Mouse (Mus musculus): ENCODE measurements around the gene Tbc1d12. TPM values are rescaled to one million over a fixed set of nuclear protein-coding genes. Genes with fewer than 3 reads are reported as not detected.

The Tbc1d12 gene
- polyA plus RNA-seq, 1 experiment from 2014 or later, result 3.8 TPM

DNA sequence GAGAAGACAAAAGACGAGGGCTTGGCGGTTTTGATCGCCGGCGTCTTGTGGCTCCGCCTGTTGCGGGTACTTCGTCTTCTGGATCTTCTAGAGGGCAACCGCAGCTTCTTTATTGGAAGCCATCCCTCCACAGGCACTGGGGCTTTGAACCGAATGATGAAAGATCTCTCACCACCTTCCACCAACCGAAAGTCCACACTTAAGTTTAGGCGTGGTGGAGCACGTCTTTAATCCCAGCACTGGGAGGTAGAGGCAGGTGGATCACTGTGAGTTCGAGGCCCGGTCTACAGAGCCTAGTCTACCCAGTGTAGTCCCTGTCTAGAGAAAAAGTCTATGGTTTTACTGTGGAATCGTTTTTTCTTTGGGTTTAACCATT is 17.0 kb upstream of the Tbc1d12 start:
- H3K27ac ChIP-seq (ENCODE audit: low read depth, low read length), result 0 out of 2 replicates have a peak overlapping the region, but pooled peaks have one; percentile 17

DNA sequence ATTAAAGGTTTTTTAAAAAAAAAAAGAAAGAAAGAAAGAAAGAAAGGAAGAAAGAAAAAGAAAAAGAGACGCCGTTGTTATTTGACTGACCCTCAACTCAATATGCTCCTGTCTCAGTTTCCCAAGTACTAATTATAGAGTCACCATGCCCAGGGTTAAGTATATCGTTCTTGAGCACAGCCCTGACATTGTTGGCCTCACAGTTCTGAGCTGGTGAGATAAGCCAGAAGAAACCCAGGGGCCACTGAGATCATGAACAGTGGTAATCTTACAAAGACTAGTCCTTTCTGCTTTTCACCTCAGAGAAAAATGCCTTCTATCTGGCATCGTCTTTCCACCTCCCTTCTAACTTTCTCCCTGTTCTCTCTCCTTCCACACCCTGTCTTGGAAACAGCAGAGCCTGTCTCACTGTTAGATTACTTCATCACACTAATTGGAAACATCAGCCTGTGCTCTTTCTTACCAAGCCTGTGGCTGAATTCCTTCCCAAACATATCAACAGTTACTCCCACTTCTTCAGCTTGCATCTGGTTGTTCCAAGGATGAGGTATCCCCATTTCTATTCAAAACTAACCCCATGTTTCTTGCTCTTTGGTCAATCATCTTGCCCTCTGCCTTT is 16.1 kb upstream of the Tbc1d12 start:
- H3K9ac ChIP-seq (ENCODE audit: low read length), result no peak overlapping the region
- H3K4me3 ChIP-seq (ENCODE audit: low read depth, low read length), result no peak overlapping the region
- no peaks in the 10 kb centered on the region for H3K27me3 ChIP-seq (ENCODE audit: control insufficient read depth, insufficient read depth, low read length)
- 91% methylated on average over 4 of the region's 4 CpGs for WGBS
- H3K4me1 ChIP-seq (ENCODE audit: control insufficient read depth, insufficient read depth, low read length), result peaks cover 4% of the 10 kb centered on the region; the same call in 1 of the 2 replicates
- H3K27ac ChIP-seq (ENCODE audit: low read depth, low read length), result no peak overlapping the region
- DNase-seq (ENCODE audit: low spot score) (no peak), ATAC-seq (ENCODE audit: insufficient read depth, low FRiP score, low TSS enrichment) (no peak)
- H3K36me3 ChIP-seq (ENCODE audit: control insufficient read depth, insufficient read depth, low read length), result no peaks in the 10 kb centered on the region
- H3K9me3 ChIP-seq (ENCODE audit: control insufficient read depth, low read length), result no peaks in the 10 kb centered on the region
- no peak overlapping the region for H3K4me2 ChIP-seq (ENCODE audit: low read depth)

More for the DNA sequence above, 17.0 kb upstream of the Tbc1d12 start:
- H3K9ac ChIP-seq (ENCODE audit: low read length), result peak overlapping the region; percentile 70
- H3K9me3 ChIP-seq (ENCODE audit: control insufficient read depth, low read length), result no peaks in the 10 kb centered on the region
- H3K27me3 ChIP-seq (ENCODE audit: control insufficient read depth, insufficient read depth, low read length), result no peaks in the 10 kb centered on the region
- peaks cover 4% of the 10 kb centered on the region; the same call in 1 of the 2 replicates for H3K4me1 ChIP-seq (ENCODE audit: control insufficient read depth, insufficient read depth, low read length)
- peak overlapping the region; percentile 85 for H3K4me3 ChIP-seq (ENCODE audit: low read depth, low read length)
- no peaks in the 10 kb centered on the region; the same call in 1 of the 2 replicates for H3K36me3 ChIP-seq (ENCODE audit: control insufficient read depth, insufficient read depth, low read length)
- WGBS, result 14% methylated on average over 16 of the region's 16 CpGs
- DNase-seq (ENCODE audit: low spot score) (no peak), ATAC-seq (ENCODE audit: insufficient read depth, low FRiP score, low TSS enrichment) (peak; percentile 69)
- peak overlapping the region; percentile 73 for H3K4me2 ChIP-seq (ENCODE audit: low read depth)

DNA sequence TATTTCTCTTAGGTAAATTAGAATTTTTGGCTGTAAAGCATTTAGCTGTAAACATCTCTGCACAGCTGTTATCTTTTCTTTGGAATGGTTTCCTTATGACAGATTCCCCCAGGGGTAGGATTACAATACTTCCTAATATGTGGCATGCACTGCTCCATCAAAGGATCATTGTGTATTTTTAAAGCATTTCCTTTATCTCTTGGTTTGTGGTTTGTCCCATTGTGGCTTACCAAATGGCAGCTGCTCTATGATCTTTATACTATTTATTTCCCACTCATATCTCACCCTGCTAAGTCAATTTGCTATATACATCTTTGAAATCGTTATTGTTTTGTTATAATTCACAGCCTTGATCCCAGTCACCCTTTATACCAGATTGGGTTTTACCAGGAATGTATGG is 3.2 kb upstream of the Tbc1d12 start:
- 60% methylated on average over 1 of the region's 1 CpGs for WGBS
- H3K9ac ChIP-seq (ENCODE audit: low read length), result no peak overlapping the region
- DNase-seq (ENCODE audit: low spot score) (no peak), ATAC-seq (ENCODE audit: insufficient read depth, low FRiP score, low TSS enrichment) (no peak)
- no peak overlapping the region for H3K4me3 ChIP-seq (ENCODE audit: low read depth, low read length)
- H3K4me2 ChIP-seq (ENCODE audit: low read depth), result no peak overlapping the region
- H3K4me1 ChIP-seq (ENCODE audit: control insufficient read depth, insufficient read depth, low read length), result no peaks in the 10 kb centered on the region
- no peak overlapping the region for H3K27ac ChIP-seq (ENCODE audit: low read depth, low read length)
- no peaks in the 10 kb centered on the region for H3K36me3 ChIP-seq (ENCODE audit: control insufficient read depth, insufficient read depth, low read length)
- no peaks in the 10 kb centered on the region for H3K27me3 ChIP-seq (ENCODE audit: control insufficient read depth, insufficient read depth, low read length)
- H3K9me3 ChIP-seq (ENCODE audit: control insufficient read depth, low read length), result no peaks in the 10 kb centered on the region

- no peaks in the 10 kb centered on the region for H3K36me3 ChIP-seq (ENCODE audit: control insufficient read depth, insufficient read depth, low read length)
- H3K9ac ChIP-seq (ENCODE audit: low read length), result peak overlapping the region; percentile 91
- ATAC-seq (ENCODE audit: insufficient read depth, low FRiP score, low TSS enrichment) (peak; percentile 2; the same call in 1 of the 2 replicates), DNase-seq (ENCODE audit: low spot score) (no peak)
- no peak overlapping the region; the same call in 1 of the 2 replicates for H3K27ac ChIP-seq (ENCODE audit: low read depth, low read length)
- H3K4me3 ChIP-seq (ENCODE audit: low read depth, low read length), result peak overlapping the region; percentile 84
- H3K9me3 ChIP-seq (ENCODE audit: control insufficient read depth, low read length), result no peaks in the 10 kb centered on the region
- no peaks in the 10 kb centered on the region for H3K27me3 ChIP-seq (ENCODE audit: control insufficient read depth, insufficient read depth, low read length)
- H3K4me2 ChIP-seq (ENCODE audit: low read depth), result peak overlapping the region; percentile 60
- 27% methylated on average over 10 of the region's 10 CpGs for WGBS
- no peaks in the 10 kb centered on the region for H3K4me1 ChIP-seq (ENCODE audit: control insufficient read depth, insufficient read depth, low read length)
Measured at GRCm38 (mm10) chr19:38836084-38836437, 318 bp upstream of the Tbc1d12 start.

GRCm38 (mm10) chr19:38837171-38837641 is 827 bp downstream of the Tbc1d12 start:
- Histone ChIP-seq H3K4me1 (ENCODE audit: control insufficient read depth, insufficient read depth, low read length) (no peaks in the 10 kb centered on the region), H3K9ac (ENCODE audit: low read length) (peak overlapping the region; percentile 91), H3K4me2 (ENCODE audit: low read depth) (peak overlapping the region; percentile 60), H3K36me3 (ENCODE audit: control insufficient read depth, insufficient read depth, low read length) (no peaks in the 10 kb centered on the region), H3K27me3 (ENCODE audit: control insufficient read depth, insufficient read depth, low read length) (no peaks in the 10 kb centered on the region), H3K4me3 (ENCODE audit: low read depth, low read length) (peak overlapping the region; percentile 84), H3K27ac (ENCODE audit: low read depth, low read length) (peak overlapping the region; percentile 84), H3K9me3 (ENCODE audit: control insufficient read depth, low read length) (no peaks in the 10 kb centered on the region)
- peak; percentile 52 for ATAC-seq (ENCODE audit: insufficient read depth, low FRiP score, low TSS enrichment)
- under 1% methylated on average over 53 of the region's 54 CpGs for WGBS
- DNase-seq (ENCODE audit: low spot score), result peak; percentile 59

DNA sequence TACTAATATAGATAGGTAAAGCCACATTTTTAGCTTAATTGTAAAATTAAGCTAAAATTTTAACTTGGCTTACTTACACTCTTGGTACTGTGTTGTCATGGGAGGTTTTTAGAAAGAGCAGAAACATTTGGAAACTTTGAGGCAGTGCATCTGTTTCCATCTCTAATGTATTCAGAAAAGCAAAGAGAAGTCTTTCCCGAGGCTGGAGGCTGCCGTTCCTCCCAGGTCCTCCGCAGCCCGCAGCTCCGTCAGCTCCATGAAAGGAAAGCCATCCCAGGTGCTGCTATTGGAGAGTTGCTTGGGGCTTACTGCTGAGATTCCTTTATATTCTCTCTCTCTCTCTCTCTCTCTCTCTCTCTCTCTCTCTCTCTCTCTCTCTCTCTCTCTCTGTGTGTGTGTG is 8.4 kb downstream of the Tbc1d12 start:
- no peak overlapping the region for H3K9ac ChIP-seq (ENCODE audit: low read length)
- DNase-seq (ENCODE audit: low spot score) (no peak), ATAC-seq (ENCODE audit: insufficient read depth, low FRiP score, low TSS enrichment) (no peak)
- no peaks in the 10 kb centered on the region for H3K4me1 ChIP-seq (ENCODE audit: control insufficient read depth, insufficient read depth, low read length)
- no peak overlapping the region for H3K4me2 ChIP-seq (ENCODE audit: low read depth)
- H3K4me3 ChIP-seq (ENCODE audit: low read depth, low read length), result no peak overlapping the region
- H3K27me3 ChIP-seq (ENCODE audit: control insufficient read depth, insufficient read depth, low read length), result no peaks in the 10 kb centered on the region
- H3K27ac ChIP-seq (ENCODE audit: low read depth, low read length), result no peak overlapping the region
- no peaks in the 10 kb centered on the region for H3K36me3 ChIP-seq (ENCODE audit: control insufficient read depth, insufficient read depth, low read length)
- no peaks in the 10 kb centered on the region for H3K9me3 ChIP-seq (ENCODE audit: control insufficient read depth, low read length)
- 80% methylated on average over 5 of the region's 5 CpGs for WGBS

- no peak for ATAC-seq (ENCODE audit: insufficient read depth, low FRiP score, low TSS enrichment)
- H3K9ac ChIP-seq (ENCODE audit: low read length), result no peak overlapping the region
- H3K9me3 ChIP-seq (ENCODE audit: control insufficient read depth, low read length), result no peaks in the 10 kb centered on the region
- no peaks in the 10 kb centered on the region for H3K36me3 ChIP-seq (ENCODE audit: control insufficient read depth, insufficient read depth, low read length)
- H3K4me1 ChIP-seq (ENCODE audit: control insufficient read depth, insufficient read depth, low read length), result no peaks in the 10 kb centered on the region
- no peaks in the 10 kb centered on the region for H3K27me3 ChIP-seq (ENCODE audit: control insufficient read depth, insufficient read depth, low read length)
- WGBS, result 93% methylated on average over 2 of the region's 2 CpGs
- no peak overlapping the region for H3K4me2 ChIP-seq (ENCODE audit: low read depth)
- no peak overlapping the region for H3K4me3 ChIP-seq (ENCODE audit: low read depth, low read length)
- H3K27ac ChIP-seq (ENCODE audit: low read depth, low read length), result no peak overlapping the region
- no peak for DNase-seq (ENCODE audit: low spot score)
Measured at GRCm38 (mm10) chr19:38846373-38846772, 10.0 kb downstream of the Tbc1d12 start.

GRCm38 (mm10) chr19:38858224-38858623 is 21.8 kb downstream of the Tbc1d12 start:
- 93% methylated on average over 3 of the region's 3 CpGs for WGBS
- no peak for ATAC-seq (ENCODE audit: insufficient read depth, low FRiP score, low TSS enrichment)

DNA sequence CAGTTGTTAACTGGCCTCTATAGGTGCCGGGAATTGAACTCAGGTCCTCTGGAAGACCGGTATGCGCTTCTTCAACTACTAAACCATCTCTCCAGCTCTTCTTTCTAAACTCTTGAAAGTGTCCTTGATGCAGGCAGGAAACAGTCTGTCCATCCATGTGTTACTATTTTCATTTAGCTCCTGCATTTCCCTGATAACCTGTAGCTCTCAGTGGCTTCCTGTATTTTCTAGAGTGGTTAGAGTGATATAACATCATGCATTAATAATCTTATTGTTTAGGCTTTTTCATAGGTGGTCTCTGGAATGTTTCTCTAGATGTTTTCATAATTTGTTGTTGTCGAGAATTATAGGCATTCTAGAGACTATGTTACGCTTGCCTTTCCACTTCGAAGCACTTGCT is 26.1 kb downstream of the Tbc1d12 start:
- ATAC-seq (ENCODE audit: insufficient read depth, low FRiP score, low TSS enrichment), result no peak
- no peak overlapping the region for H3K27ac ChIP-seq (ENCODE audit: low read depth, low read length)
- no peak for DNase-seq (ENCODE audit: low spot score)
- no peaks in the 10 kb centered on the region for H3K4me1 ChIP-seq (ENCODE audit: control insufficient read depth, insufficient read depth, low read length)
- 94% methylated on average over 6 of the region's 6 CpGs for WGBS
- no peaks in the 10 kb centered on the region for H3K27me3 ChIP-seq (ENCODE audit: control insufficient read depth, insufficient read depth, low read length)
- H3K4me3 ChIP-seq (ENCODE audit: low read depth, low read length), result no peak overlapping the region
- no peak overlapping the region for H3K9ac ChIP-seq (ENCODE audit: low read length)
- no peaks in the 10 kb centered on the region for H3K36me3 ChIP-seq (ENCODE audit: control insufficient read depth, insufficient read depth, low read length)
- no peaks in the 10 kb centered on the region for H3K9me3 ChIP-seq (ENCODE audit: control insufficient read depth, low read length)
- H3K4me2 ChIP-seq (ENCODE audit: low read depth), result no peak overlapping the region

More at GRCm38 (mm10) chr19:38858224-38858623, 21.8 kb downstream of the Tbc1d12 start:
- no peak overlapping the region for H3K4me2 ChIP-seq (ENCODE audit: low read depth)
- DNase-seq (ENCODE audit: low spot score), result no peak
- H3K27me3 ChIP-seq (ENCODE audit: control insufficient read depth, insufficient read depth, low read length), result no peaks in the 10 kb centered on the region
- no peak overlapping the region for H3K27ac ChIP-seq (ENCODE audit: low read depth, low read length)
- H3K4me3 ChIP-seq (ENCODE audit: low read depth, low read length), result no peak overlapping the region
- no peaks in the 10 kb centered on the region for H3K36me3 ChIP-seq (ENCODE audit: control insufficient read depth, insufficient read depth, low read length)
- no peak overlapping the region for H3K9ac ChIP-seq (ENCODE audit: low read length)
- no peaks in the 10 kb centered on the region for H3K9me3 ChIP-seq (ENCODE audit: control insufficient read depth, low read length)
- H3K4me1 ChIP-seq (ENCODE audit: control insufficient read depth, insufficient read depth, low read length), result no peaks in the 10 kb centered on the region

Data from neural tube, embryonic 11.5 days (tissue).